Mouse (Mus musculus) Patski (cell line): ENCODE results near the gene Zscan22. TPM values are rescaled to one million over a fixed set of nuclear protein-coding genes. Genes with fewer than 3 reads are reported as not detected.
"Not testable (repeated sequence)": the region's sequence is repeated elsewhere in the genome, so short reads cannot be mapped to it uniquely, and the experiment has no call there.

Experiments used
- ATAC-seq: fragments of 100-300 bp; one replicate; pipeline ENCODE4 v1.8.0; 2021
- CTCF ChIA-PET: fragments of 350-600 bp; sonication (Branson Sonifier 250); formaldehyde crosslinking; loops from one replicate; lab custom pipeline; 2022; ENCODE audit warnings: inconsistent platforms; lab: Charles Lee
- POLR2A ChIA-PET: fragments of 350-600 bp; sonication (Branson Sonifier 250); formaldehyde crosslinking; loops from one replicate; lab custom pipeline; 2022; ENCODE audit warnings: antibody characterized with exemption, inconsistent platforms; lab: Charles Lee
- DNase-seq: peaks from one replicate; pipeline ENCODE4 v3.0.0-alpha.2; 2011; ENCODE audit warnings: low read depth, low spot score
- H3K27me3 ChIP-seq: fragments of 371-371 bp; one replicate; pipeline ENCODE4 v1.5.1; 2021
- CTCF ChIP-seq: fragments of 100-300 bp; IDR thresholded peaks from one replicate; pipeline ENCODE4 v1.5.1; 2021
- in situ Hi-C: fragments of 300-500 bp; cut with MboI; formaldehyde crosslinking; loops from 3 replicates; pipeline ENCODE4 v1.11.1; 2018; ENCODE audit warnings: low pct_unique_long_range_greater_than_20kb, mixed read lengths
- polyA plus RNA-seq: library from polyadenylated mRNA; unstranded; gene quantifications from one replicate; pipeline ENCODE4 v1.2.3, GENCODE M21; 2021

Gene Zscan22
- polyA plus RNA-seq = 15.7 TPM

DNA sequence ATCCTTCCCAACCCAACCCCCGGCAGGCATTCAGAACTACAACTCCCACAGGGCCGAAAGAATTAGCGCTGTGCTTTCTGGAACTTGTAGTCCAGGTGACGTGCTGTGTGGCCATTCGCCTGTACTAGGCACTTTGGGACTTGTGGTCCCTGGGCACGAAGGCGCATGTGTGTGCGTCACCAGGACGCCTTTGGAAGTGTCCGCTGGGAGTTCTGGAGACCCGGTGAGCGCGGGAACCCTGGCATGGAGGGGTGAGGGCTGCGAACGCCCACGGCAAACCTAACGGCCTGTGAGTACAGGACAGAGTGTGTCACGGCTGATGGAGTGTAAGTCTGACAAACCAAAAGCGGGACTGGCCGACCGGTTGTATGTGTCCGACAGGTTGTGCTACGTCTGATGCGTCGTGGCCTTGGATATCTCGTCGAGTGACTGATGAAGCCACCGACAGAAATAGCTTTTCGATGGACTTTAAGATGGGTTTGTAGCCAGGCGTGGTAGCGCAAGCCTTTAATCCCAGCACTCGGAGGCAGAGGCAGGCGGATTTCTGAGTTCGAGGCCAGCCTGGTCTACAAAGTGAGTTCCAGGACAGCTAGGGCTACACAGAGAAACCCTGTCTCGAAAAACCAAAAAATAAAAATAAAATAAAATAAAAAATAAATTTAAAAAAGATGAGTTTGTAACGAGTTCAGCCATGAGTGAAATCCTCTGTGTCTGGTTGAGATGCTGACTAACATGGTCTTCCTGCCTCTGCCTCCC, at the start of gene Zscan22:
TSS of gene Zscan22 (plus strand) at position 161 of the 756 bp plus-strand sequence.
- TF ChIP-seq CTCF = no peak

DNA sequence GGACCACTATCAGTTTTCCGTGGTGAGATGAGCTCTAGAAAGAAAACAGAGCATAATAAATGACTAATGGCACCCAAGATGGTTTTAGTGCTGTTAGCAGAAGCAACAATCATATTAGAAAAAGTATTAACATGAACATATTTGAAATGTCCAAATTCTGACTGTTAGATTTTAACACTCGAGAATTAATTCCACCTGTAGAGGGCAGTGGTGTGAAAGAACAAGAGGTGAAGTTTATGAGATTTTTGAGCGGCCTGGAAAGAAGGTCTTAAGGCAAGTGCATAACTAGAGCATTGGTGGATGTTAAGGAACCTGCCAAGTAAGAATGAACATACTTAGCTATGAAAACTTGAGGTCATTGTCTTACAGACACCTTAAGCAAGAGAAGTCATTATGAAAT, 23.3 kb upstream of the Zscan22 start:
- TF ChIP-seq CTCF = peak; percentile 44
- DNase-seq (no peak), ATAC-seq (no peak)
- ChIA-PET POLR2A (interaction anchor here (0.6 kb wide), 1 partner anchor 233 kb away, joined by 3 read pairs; no protein-coding TSS in a partner anchor), CTCF (interaction anchor here (1.7 to 3.2 kb wide), 3 partner anchors 10 to 13 kb away, joined by 4 to 11 read pairs (median 6); no protein-coding TSS in a partner anchor)
- no peaks in the 10 kb centered on the region for H3K27me3 ChIP-seq
- in situ Hi-C loops = no loop called here

More for the DNA sequence above, at the start of gene Zscan22:
- ATAC-seq (peak; percentile 99), DNase-seq (peak; percentile 73)
- CTCF ChIA-PET = interaction anchor here (2.7 kb wide), 1 partner anchor 12 kb away, joined by 6 read pairs; no protein-coding TSS in a partner anchor
- POLR2A ChIA-PET = no interaction called here
- in situ Hi-C loops = no loop called here
- no peaks in the 10 kb centered on the region for H3K27me3 ChIP-seq

DNA sequence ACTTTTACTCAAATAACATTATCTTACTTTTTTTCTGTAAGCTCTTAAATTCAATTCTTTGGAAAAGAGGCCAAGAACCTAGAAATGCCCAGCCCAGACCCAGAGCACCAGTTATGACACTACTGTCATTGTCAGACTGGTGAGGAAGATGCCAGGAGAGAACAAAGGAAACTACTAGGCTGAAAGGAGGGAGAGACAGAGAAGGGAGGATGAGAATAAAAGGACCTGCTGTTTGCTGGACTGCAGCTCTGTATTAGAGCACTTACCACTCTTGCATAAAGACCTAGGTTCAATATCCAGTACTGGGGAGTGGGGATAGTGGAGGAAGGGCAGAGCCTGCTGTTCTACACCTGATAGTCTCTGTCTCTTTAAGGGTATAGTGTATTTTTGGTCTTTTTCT, 17.6 kb upstream of the Zscan22 start:
- POLR2A ChIA-PET = no interaction called here
- CTCF ChIA-PET = interaction anchor here (2.3 kb wide), 1 partner anchor 15 kb away, joined by 8 read pairs; no protein-coding TSS in a partner anchor
- no peak for ATAC-seq
- no peaks in the 10 kb centered on the region for H3K27me3 ChIP-seq
- in situ Hi-C loops = no loop called here
- no peak for TF ChIP-seq CTCF
- DNase-seq = no peak

- DNase-seq, H3K27me3 ChIP-seq, in situ Hi-C loops, CTCF ChIA-PET, ATAC-seq: not testable (repeated sequence)
- POLR2A ChIA-PET = interaction anchor here (0.9 to 1.1 kb wide), 2 partner anchors 16 to 78 kb away, joined by 3 read pairs; no protein-coding TSS in a partner anchor
Observed at GRCm38 (mm10) chr7:12880497-12880896, 17.1 kb upstream of the Zscan22 start.

- CTCF ChIA-PET = no interaction called here
- DNase-seq (peak; percentile 73), ATAC-seq (peak; percentile 100)
- H3K27me3 ChIP-seq = no peaks in the 10 kb centered on the region
- TF ChIP-seq CTCF = no peak
- in situ Hi-C loops = no loop called here
- POLR2A ChIA-PET = interaction anchor here (0.9 to 1.2 kb wide), 3 partner anchors 10 to 77 kb away, joined by 3 to 5 read pairs (median 3); no protein-coding TSS in a partner anchor
Observed at GRCm38 (mm10) chr7:12880911-12881660, 16.5 kb upstream of the Zscan22 start, which contains the start of gene Zfp128. Gene Zfp128, plus strand, starts transcription at chr7:12881177.

DNA sequence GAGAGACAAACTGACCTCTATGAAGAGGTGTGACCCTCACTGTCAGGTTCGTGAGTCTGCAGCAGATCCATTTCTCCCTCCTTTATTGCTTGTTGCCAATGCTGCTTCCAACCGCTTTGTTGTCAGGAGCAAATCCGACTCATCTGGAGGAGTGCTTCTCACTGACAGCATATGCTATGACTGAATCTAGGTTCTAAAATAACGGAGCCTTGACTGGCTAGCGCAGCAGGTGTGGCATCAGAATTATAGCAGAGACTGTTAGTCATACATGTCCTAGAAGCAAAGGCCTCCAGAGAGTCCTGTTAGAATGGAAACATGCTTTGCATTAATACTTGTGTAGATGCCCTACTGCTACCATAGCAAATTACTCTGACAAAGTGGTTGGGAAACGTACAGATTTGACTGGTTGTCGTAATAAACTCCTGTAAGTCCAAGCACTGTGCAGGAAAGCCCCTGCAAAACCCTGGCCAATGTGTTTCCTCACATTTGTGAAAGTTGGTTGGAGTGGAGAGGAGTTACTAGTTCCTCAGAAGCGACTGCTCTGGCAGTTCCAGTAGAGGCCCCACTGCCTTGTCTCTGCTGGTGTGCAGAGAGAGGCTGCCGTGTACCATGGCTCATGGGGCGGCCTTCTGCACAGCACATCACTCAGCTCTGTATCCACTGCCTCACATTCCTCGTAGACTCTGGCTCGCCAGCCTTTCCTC, 10.9 kb upstream of the Zscan22 start:
- no peak for TF ChIP-seq CTCF
- ATAC-seq (no peak), DNase-seq (no peak)
- ChIA-PET CTCF (no interaction called here), POLR2A (no interaction called here)
- H3K27me3 ChIP-seq = no peaks in the 10 kb centered on the region
- in situ Hi-C loops = no loop called here

DNA sequence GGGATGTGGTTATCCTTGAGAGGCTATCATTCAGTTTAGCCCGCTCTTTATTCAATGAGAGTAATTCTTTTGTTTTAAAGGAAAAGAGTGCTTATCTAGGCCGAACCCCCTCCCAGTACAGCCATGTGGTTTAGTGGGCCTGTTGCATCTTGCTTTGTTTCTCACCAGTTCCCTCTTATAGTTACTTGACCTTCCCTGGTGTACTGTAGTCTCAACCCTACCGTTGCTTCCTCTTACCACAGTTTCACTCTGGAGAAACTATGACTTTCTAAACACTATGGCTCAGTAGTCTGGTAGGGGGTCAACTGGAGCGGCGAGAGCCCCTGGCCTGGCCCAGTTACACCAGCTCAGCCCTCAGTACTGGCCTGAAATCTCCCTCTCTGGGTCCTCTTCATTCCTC, 10.0 kb upstream of the Zscan22 start:
- in situ Hi-C loops = no loop called here
- ATAC-seq (no peak), DNase-seq (no peak)
- ChIA-PET CTCF (no interaction called here), POLR2A (no interaction called here)
- no peak for TF ChIP-seq CTCF
- H3K27me3 ChIP-seq = no peaks in the 10 kb centered on the region

- ChIA-PET POLR2A (interaction anchor here (1.7 kb wide), 1 partner anchor 9 kb away, joined by 5 read pairs; no protein-coding TSS in a partner anchor), CTCF (no interaction called here)
- TF ChIP-seq CTCF = no peak
- no peak for DNase-seq
- in situ Hi-C loops = no loop called here
- no peak for ATAC-seq
- no peaks in the 10 kb centered on the region for H3K27me3 ChIP-seq
Observed at GRCm38 (mm10) chr7:12890928-12891327, 6.7 kb upstream of the Zscan22 start.

- TF ChIP-seq CTCF = no peak
- DNase-seq (no peak), ATAC-seq (no peak)
- POLR2A ChIA-PET = interaction anchor here (1.7 kb wide), 1 partner anchor 10 kb away, joined by 5 read pairs; no protein-coding TSS in a partner anchor
- in situ Hi-C loops = no loop called here
- no peaks in the 10 kb centered on the region for H3K27me3 ChIP-seq
- CTCF ChIA-PET = no interaction called here
Observed at GRCm38 (mm10) chr7:12891334-12891733, 6.3 kb upstream of the Zscan22 start.

DNA sequence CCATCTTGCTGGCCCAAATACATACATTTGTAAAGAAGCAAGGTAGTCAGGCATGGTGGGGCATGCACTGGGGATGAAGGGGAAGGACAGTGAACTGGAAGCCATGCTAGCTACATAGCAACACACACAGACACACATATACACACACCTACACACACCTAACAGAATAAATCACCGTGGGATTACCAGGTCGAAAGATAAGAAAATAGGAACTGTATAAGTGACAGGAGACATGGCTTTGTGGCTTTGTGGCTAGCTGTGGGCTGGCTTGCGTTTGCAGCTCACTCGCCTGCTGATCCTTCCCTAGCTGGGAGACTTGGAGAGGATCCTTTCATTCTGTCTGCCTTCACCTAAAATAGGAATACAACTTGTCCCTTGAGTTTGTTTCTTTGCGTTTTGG, 3.9 kb downstream of the Zscan22 start:
- DNase-seq = no peak
- ChIA-PET CTCF (interaction anchor here (1.0 to 1.4 kb wide), 2 partner anchors 9 to 24 kb away, joined by 3 read pairs; no protein-coding TSS in a partner anchor), POLR2A (no interaction called here)
- in situ Hi-C loops = no loop called here
- no peak for TF ChIP-seq CTCF
- no peaks in the 10 kb centered on the region for H3K27me3 ChIP-seq
- ATAC-seq = no peak
